Mouse (Mus musculus): ENCODE data around the gene Frmd6.

GRCm38 (mm10) chr12:70877926-70878710, 52.8 kb downstream of the Frmd6 start:
- TF ChIP-seq CTCF (IDR thresholded peaks at IDR 0.05; ENCODE audit: extremely low read depth, insufficient read length, insufficient replicate concordance, low read depth, low read length) (no peak), POLR2A (IDR thresholded peaks at IDR 0.05; ENCODE audit: low read depth, low read length) (no peak)
